Mouse (Mus musculus) hindbrain, embryonic 16.5 days (tissue): ENCODE measurements around the gene Arsg. TPM values are rescaled to one million over a fixed set of nuclear protein-coding genes. Genes with fewer than 3 reads are reported as not detected.

ENCODE experiments used
- ATAC-seq: fragments of 200-750 bp; cut with Nextera tagmentation; 2 replicates; pipeline ENCODE4 v1.8.0; 2017; ENCODE audit warnings: moderate TSS enrichment, moderate library complexity
- H3K27ac ChIP-seq: fragments of 300-500 bp; sonication (generic); 2 replicates; pipeline ENCODE4 v1.5.1; 2014; ENCODE audit warnings: low read depth, mild to moderate bottlenecking, control low read depth, low read length, moderate library complexity
- H3K27me3 ChIP-seq: fragments of 300-500 bp; sonication (generic); replicated peaks from 2 replicates; pipeline ENCODE4 v1.6.1; 2014; ENCODE audit warnings: low read length; ENCODE audit not compliant: control insufficient read depth, insufficient read depth
- H3K36me3 ChIP-seq: fragments of 300-500 bp; sonication (generic); 2 replicates; pipeline ENCODE4 v1.6.1; 2014; ENCODE audit warnings: mild to moderate bottlenecking, low read length, moderate library complexity, mixed read lengths; ENCODE audit not compliant: control insufficient read depth, insufficient read depth
- H3K4me1 ChIP-seq: fragments of 300-500 bp; sonication (generic); 2 replicates; pipeline ENCODE4 v1.6.1; 2014; ENCODE audit warnings: low read depth, low read length; ENCODE audit not compliant: control insufficient read depth, insufficient read depth
- H3K4me2 ChIP-seq: fragments of 300-500 bp; sonication (generic); 2 replicates; pipeline ENCODE4 v1.6.1; 2014; ENCODE audit warnings: mild to moderate bottlenecking, low read length, control low read depth, moderate library complexity
- H3K4me3 ChIP-seq: fragments of 300-500 bp; sonication (generic); 2 replicates; pipeline ENCODE4 v1.5.1; 2014; ENCODE audit warnings: mild to moderate bottlenecking, low read length, control low read depth, moderate library complexity
- H3K9ac ChIP-seq: fragments of 300-500 bp; sonication (generic); 2 replicates; pipeline ENCODE4 v1.6.1; 2014; ENCODE audit warnings: low read depth, mild to moderate bottlenecking, control low read depth, low read length, moderate library complexity
- H3K9me3 ChIP-seq: fragments of 300-500 bp; sonication (generic); 2 replicates; pipeline ENCODE4 v1.6.1; 2014; ENCODE audit warnings: mild to moderate bottlenecking, low read length, moderate library complexity; ENCODE audit not compliant: control insufficient read depth
- WGBS: fragments of 180-500 bp; shearing (Covaris S2); extraction: QIAGEN DNeasy Blood & Tissue Kit; methylation state at CpG from one replicate; pipeline ENCODE4 v1.1.7; 2014; 5-methylcytosine and 5-hydroxymethylcytosine counted together
- polyA plus RNA-seq: library from polyadenylated mRNA; unstranded; fragments of >200 nt; fragmentation: Nextera tagmentation; extraction: Ambion mirVana; gene quantifications from 2 replicates; pipeline ENCODE4 v1.2.1, GENCODE M21; 2015

Arsg gene
- polyA plus RNA-seq, 1 experiment from 2014 or later = 8.0 TPM

DNA sequence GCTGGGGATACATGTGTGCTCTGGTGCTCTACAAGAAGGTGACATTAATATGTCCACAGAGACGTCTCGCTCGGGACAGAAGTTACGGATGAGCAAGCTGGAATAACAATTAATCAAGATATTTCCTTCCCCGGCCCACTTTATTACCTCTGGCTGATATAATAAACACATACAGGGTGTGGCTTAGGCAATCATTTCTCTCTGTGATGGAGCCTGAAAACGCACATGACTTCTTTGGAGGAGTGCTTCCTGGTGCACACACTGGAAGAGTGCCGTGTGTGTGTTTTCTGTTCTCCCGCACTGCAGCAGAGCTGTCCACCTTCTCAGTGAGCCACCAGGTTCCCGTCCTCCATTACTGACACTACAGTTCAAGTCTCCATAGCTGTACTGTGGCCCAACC lies 24.8 kb downstream of the Arsg start:
- 65% methylated on average over 9 of the region's 9 CpGs for WGBS
- no peak overlapping the region for H3K9ac ChIP-seq
- H3K36me3 ChIP-seq = no peaks in the 10 kb centered on the region
- no peak overlapping the region for H3K4me3 ChIP-seq
- no peak for ATAC-seq
- no peaks in the 10 kb centered on the region for H3K9me3 ChIP-seq
- peaks cover 5% of the 10 kb centered on the region; the same call in 1 of the 2 replicates for H3K4me1 ChIP-seq
- no peak overlapping the region; the same call in 1 of the 2 replicates for H3K27ac ChIP-seq
- no peak overlapping the region for H3K4me2 ChIP-seq
- no peaks in the 10 kb centered on the region for H3K27me3 ChIP-seq

DNA sequence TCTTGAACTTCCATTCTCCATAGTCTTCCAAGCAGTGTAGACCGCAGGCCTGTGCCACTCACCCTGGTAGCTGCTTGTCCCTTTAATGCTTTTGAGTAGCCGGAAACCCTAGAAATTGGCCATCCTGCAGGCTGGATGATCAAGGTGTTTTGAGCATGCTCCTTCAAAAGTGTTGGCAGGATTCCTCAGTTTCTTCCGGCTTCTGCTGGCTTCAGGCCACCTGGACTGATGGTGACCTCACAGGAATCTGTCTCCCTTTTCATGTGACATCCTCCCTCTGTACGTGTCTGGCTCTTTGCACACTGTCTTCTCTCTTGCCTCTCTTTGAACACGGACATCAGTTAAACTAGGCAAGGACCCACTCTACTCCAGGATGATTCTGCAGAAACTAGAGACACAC lies 27.0 kb downstream of the Arsg start:
- Histone ChIP-seq H3K4me1 (peaks cover 5% of the 10 kb centered on the region; the same call in 1 of the 2 replicates), H3K36me3 (no peaks in the 10 kb centered on the region), H3K9me3 (no peaks in the 10 kb centered on the region), H3K4me3 (no peak overlapping the region), H3K27ac (no peak overlapping the region), H3K9ac (no peak overlapping the region), H3K27me3 (no peaks in the 10 kb centered on the region), H3K4me2 (no peak overlapping the region)
- no peak for ATAC-seq
- WGBS = 86% methylated on average over 5 of the region's 5 CpGs

DNA sequence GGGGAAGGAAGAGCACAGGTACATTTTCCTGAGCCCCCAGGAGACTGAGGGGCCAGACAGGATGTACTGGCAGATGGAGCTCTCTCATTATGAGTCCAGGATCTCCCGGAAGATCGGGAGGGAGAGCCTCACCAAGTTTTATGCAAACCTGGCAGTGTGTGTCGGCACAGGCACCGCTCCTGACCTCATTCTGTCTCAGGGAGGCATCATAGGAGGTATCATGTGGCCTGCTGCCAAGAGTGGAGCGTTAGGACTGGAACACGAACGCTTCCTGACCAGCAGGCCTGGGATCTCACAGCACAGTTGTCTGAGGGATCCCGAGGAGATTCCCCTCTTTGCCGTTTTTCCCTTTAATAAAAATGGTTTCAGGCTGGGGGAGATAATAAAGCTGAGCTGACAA lies 31.8 kb downstream of the Arsg start:
- Histone ChIP-seq H3K9me3 (no peaks in the 10 kb centered on the region), H3K9ac (no peak overlapping the region), H3K36me3 (no peaks in the 10 kb centered on the region), H3K27ac (no peak overlapping the region), H3K27me3 (no peaks in the 10 kb centered on the region), H3K4me1 (no peaks in the 10 kb centered on the region), H3K4me3 (no peak overlapping the region), H3K4me2 (no peak overlapping the region)
- WGBS = 50% methylated on average over 9 of the region's 9 CpGs
- no peak for ATAC-seq

DNA sequence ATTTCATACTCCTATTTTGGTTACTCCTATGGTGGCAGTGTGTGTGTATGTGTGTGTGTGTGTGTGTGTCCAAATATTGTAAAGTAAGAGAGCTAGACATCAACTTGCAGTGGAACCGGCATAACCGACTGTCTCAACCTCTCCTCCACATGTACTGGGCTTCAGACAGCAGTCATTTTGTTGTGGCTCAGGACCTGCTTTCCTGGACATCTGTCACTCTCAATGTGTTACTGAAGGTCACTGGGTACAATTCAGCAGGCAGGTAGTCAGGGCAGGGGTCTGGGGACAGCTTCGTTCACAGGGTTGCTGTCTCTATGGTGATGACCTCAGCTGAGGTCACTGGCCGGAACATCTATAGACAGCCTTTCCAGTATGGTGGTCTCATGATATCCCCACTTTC lies 32.6 kb downstream of the Arsg start:
- no peak overlapping the region for H3K9ac ChIP-seq
- H3K4me3 ChIP-seq = no peak overlapping the region
- H3K27me3 ChIP-seq = no peaks in the 10 kb centered on the region
- 64% methylated on average over 4 of the region's 4 CpGs for WGBS
- no peak overlapping the region for H3K4me2 ChIP-seq
- H3K36me3 ChIP-seq = no peaks in the 10 kb centered on the region
- no peak overlapping the region for H3K27ac ChIP-seq
- no peaks in the 10 kb centered on the region for H3K9me3 ChIP-seq
- no peak for ATAC-seq
- H3K4me1 ChIP-seq = no peaks in the 10 kb centered on the region

DNA sequence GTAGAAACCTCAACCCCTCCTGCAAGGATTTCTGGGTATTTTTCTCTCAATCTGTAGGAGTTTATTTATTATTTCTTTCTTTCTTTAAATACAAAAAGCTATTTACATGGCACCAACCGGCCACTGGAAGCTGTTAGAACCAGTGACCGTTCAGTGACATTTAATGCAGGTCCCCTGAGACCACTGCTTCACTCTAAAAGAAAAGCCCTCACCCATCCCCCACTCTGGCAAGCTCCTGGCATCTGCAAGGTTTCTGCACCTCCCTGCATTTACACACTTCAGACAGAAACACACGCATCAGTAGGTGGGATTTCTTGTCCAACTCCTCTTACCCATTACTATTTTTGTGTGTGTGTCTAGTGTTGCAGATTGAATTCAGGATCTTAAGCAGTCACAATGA lies 33.9 kb downstream of the Arsg start:
- Histone ChIP-seq H3K27ac (no peak overlapping the region), H3K4me2 (no peak overlapping the region), H3K4me1 (no peaks in the 10 kb centered on the region), H3K27me3 (no peaks in the 10 kb centered on the region), H3K36me3 (no peaks in the 10 kb centered on the region), H3K9ac (no peak overlapping the region), H3K9me3 (no peaks in the 10 kb centered on the region), H3K4me3 (no peak overlapping the region)
- 51% methylated on average over 3 of the region's 3 CpGs for WGBS
- no peak for ATAC-seq

DNA sequence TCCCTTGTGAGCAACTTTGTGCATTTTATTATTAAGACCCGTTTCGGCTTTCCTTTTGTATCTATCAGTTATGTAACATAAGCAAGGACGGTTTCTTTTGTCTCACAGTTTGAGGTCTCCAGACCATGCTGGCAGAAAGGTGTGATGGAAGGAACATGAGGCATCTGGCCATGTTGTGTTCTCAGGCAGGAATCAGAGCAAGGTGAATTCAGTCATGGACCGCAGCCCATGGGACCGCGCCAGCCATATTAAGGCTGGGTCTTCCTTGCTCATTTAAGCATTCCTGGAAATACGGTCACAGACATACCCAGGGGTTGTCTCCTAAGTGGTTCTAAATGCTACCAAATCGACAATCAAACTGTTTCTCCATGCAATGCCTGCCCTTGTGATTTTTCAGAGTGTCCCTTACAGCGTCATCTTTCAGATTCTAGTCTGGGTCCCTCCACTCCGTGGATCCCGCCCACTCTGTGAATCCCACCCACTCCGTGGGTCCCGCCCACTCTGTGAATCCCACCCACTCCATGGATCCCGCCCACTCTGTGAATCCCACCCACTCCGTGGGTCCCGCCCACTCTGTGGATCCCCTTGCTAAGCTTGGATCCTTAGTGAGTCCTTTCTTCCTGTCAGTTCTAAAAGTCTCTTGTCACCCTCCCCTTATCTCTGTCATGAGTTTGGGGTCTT lies 40.0 kb downstream of the Arsg start:
- Histone ChIP-seq H3K9ac (no peak overlapping the region), H3K4me3 (no peak overlapping the region), H3K27me3 (no peaks in the 10 kb centered on the region), H3K36me3 (no peaks in the 10 kb centered on the region), H3K9me3 (no peaks in the 10 kb centered on the region), H3K4me1 (no peaks in the 10 kb centered on the region), H3K27ac (no peak overlapping the region), H3K4me2 (no peak overlapping the region)
- 88% methylated on average over 16 of the region's 16 CpGs for WGBS
- no peak for ATAC-seq

DNA sequence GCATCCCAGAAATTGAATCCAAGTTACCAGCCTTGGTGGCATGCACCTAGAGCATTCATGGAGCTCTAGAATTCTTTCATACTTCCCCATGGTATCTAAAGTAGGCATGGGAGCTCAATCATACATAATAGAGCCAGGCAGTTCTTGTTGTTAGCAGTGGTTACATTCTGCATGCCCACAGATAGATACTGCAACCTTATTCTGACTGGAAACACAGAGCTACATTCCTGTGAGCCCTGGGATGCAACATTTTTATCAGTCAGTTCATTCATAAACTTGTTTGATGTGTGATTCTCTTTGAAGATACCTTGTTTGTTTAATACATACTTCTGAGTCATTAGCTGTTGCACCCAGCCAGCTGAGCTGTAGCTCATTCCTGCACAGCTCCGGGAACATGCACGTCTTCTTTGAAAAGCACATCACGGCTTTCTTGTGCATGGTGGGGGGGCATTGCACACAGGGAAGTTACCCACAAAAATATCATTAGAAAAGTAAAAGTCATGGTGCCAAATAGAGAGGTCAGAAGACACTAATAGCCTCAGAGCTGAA lies 41.0 kb downstream of the Arsg start:
- no peak overlapping the region for H3K4me3 ChIP-seq
- no peak overlapping the region for H3K27ac ChIP-seq
- H3K4me2 ChIP-seq = no peak overlapping the region
- 75% methylated on average over 3 of the region's 3 CpGs for WGBS
- no peaks in the 10 kb centered on the region for H3K36me3 ChIP-seq
- H3K4me1 ChIP-seq = no peaks in the 10 kb centered on the region
- no peak overlapping the region for H3K9ac ChIP-seq
- no peak for ATAC-seq
- no peaks in the 10 kb centered on the region for H3K9me3 ChIP-seq
- H3K27me3 ChIP-seq = no peaks in the 10 kb centered on the region

DNA sequence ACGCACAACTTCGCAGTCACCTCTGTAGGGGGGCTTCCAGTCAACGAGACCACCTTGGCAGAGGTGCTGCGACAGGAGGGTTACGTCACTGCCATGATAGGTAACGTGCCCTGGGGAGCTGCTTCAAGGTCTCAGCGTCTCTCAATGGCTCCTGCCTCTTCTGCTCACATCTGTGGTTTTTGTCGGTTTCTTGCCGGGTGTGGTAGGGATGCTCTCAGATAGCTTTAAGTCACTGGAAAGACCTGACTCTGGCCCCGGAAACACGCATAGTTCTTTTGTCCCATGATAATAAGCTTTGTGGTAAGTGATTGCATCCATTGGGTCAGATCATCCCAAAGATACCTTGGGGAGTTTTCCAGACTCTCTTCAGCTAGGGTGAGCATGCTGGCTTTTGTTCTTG lies 44.2 kb downstream of the Arsg start:
- 89% methylated on average over 11 of the region's 11 CpGs for WGBS
- Histone ChIP-seq H3K36me3 (no peaks in the 10 kb centered on the region), H3K4me1 (no peaks in the 10 kb centered on the region), H3K9me3 (no peaks in the 10 kb centered on the region), H3K4me3 (no peak overlapping the region), H3K27me3 (no peaks in the 10 kb centered on the region), H3K4me2 (no peak overlapping the region), H3K9ac (no peak overlapping the region), H3K27ac (no peak overlapping the region)
- no peak for ATAC-seq

DNA sequence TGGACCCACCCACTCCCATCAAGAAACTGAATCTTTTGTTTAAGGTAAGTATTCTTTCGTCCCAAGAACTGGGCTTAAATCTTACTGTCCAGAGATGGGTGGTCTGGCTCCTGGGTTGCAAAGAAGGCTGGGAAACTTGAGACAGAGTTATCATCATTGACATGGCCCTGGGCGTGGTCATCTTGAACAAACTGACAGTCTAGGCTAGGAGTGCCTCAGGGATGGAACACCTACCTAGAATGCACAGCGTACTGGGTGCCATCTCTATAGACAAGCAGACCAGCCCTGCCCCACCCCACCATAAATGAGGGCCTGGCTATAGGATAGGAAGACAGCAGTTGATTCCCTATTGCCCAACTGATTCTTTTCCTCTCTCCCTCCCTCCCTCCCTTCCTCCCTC lies 44.6 kb downstream of the Arsg start:
- Histone ChIP-seq H3K9ac (no peak overlapping the region), H3K4me3 (no peak overlapping the region), H3K27me3 (no peaks in the 10 kb centered on the region), H3K4me1 (no peaks in the 10 kb centered on the region), H3K9me3 (no peaks in the 10 kb centered on the region), H3K27ac (no peak overlapping the region), H3K4me2 (no peak overlapping the region), H3K36me3 (no peaks in the 10 kb centered on the region)
- WGBS = 90% methylated on average over 3 of the region's 3 CpGs
- no peak for ATAC-seq
